Mouse (Mus musculus) liver, embryonic 15.5 days (tissue): ENCODE results near the gene Slc6a20a. TPM values are rescaled to one million over a fixed set of nuclear protein-coding genes. Genes with fewer than 3 reads are reported as not detected.

Experiments used
- ATAC-seq: fragments of 200-750 bp; cut with Nextera tagmentation; 2 replicates; pipeline ENCODE4 v1.8.0; 2017; ENCODE audit warnings: moderate number of reproducible peaks, mild to moderate bottlenecking, moderate library complexity; ENCODE audit not compliant: insufficient read depth
- H3K27ac ChIP-seq: fragments of 300-500 bp; sonication (generic); replicated peaks from 2 replicates; pipeline ENCODE4 v1.5.1; 2015; ENCODE audit warnings: mild to moderate bottlenecking, inconsistent platforms
- H3K27me3 ChIP-seq: fragments of 300-500 bp; sonication (generic); 2 replicates; pipeline ENCODE4 v1.6.1; 2015; ENCODE audit warnings: mild to moderate bottlenecking, inconsistent platforms
- H3K36me3 ChIP-seq: fragments of 300-500 bp; sonication (generic); replicated peaks from 2 replicates; pipeline ENCODE4 v1.6.1; 2015; ENCODE audit warnings: moderate library complexity, mild to moderate bottlenecking, inconsistent platforms
- H3K4me1 ChIP-seq: fragments of 300-500 bp; sonication (generic); replicated peaks from 2 replicates; pipeline ENCODE4 v1.6.1; 2015; ENCODE audit warnings: inconsistent platforms
- H3K4me2 ChIP-seq: fragments of 300-500 bp; sonication (generic); 2 replicates; pipeline ENCODE4 v1.6.1; 2015; ENCODE audit warnings: moderate library complexity, mild to moderate bottlenecking, inconsistent platforms
- H3K4me3 ChIP-seq: fragments of 300-500 bp; sonication (generic); replicated peaks from 2 replicates; pipeline ENCODE4 v1.5.1; 2015; ENCODE audit warnings: mild to moderate bottlenecking, inconsistent platforms
- H3K9ac ChIP-seq: fragments of 300-500 bp; sonication (generic); 2 replicates; pipeline ENCODE4 v1.6.1; 2015; ENCODE audit warnings: moderate library complexity, mild to moderate bottlenecking, inconsistent platforms
- H3K9me3 ChIP-seq: fragments of 300-500 bp; sonication (generic); replicated peaks from 2 replicates; pipeline ENCODE4 v1.6.1; 2016; ENCODE audit warnings: inconsistent platforms
- WGBS: fragments of 180-500 bp; shearing (Covaris S2); methylation state at CpG from one replicate; pipeline ENCODE4 v1.1.7; 2015; ENCODE audit warnings: mixed read lengths; ENCODE audit not compliant: insufficient replicate concordance; 5-methylcytosine and 5-hydroxymethylcytosine counted together
- polyA plus RNA-seq: library from polyadenylated mRNA; unstranded; fragments of >200 nt; fragmentation: Nextera tagmentation; extraction: Ambion mirVana; gene quantifications from 2 replicates; pipeline ENCODE4 v1.2.1, GENCODE M21; 2015

Slc6a20a gene
- polyA plus RNA-seq, 1 experiment from 2014 or later, result 3.6 TPM

DNA sequence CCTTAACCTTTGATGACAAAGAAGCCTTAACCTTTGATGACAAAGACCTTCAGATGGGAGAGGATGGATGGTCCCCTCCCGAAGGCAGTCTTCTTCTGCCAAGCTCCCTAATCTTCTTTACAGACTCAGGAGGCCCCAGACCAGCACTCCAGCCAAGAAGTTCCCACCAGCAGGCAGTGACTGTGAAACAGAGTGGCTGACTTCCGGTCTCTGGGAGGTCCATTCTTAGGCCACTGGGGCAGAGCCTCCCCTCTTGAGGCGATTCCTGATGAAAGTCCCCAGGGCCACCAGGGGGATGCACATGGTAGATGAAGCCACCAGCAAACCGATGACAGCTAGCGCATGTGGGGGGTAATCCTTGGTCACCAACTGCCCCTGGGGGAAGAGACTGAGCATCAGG, 41.9 kb downstream of the Slc6a20a start:
- H3K9me3 ChIP-seq, result no peaks in the 10 kb centered on the region
- no peak overlapping the region for H3K27ac ChIP-seq
- H3K36me3 ChIP-seq, result no peaks in the 10 kb centered on the region
- WGBS, result 62% methylated on average over 5 of the region's 5 CpGs
- H3K27me3 ChIP-seq, result no peaks in the 10 kb centered on the region
- no peaks in the 10 kb centered on the region for H3K4me1 ChIP-seq
- ATAC-seq, result no peak
- H3K4me2 ChIP-seq, result no peak overlapping the region
- no peak overlapping the region for H3K9ac ChIP-seq
- H3K4me3 ChIP-seq, result no peak overlapping the region

GRCm38 (mm10) chr9:123632993-123633392, 45.7 kb downstream of the Slc6a20a start:
- Histone ChIP-seq H3K36me3 (no peaks in the 10 kb centered on the region), H3K4me3 (no peak overlapping the region), H3K4me1 (no peaks in the 10 kb centered on the region), H3K4me2 (no peak overlapping the region), H3K9me3 (no peaks in the 10 kb centered on the region), H3K27ac (no peak overlapping the region), H3K27me3 (no peaks in the 10 kb centered on the region), H3K9ac (no peak overlapping the region)
- WGBS, result 69% methylated on average over 3 of the region's 3 CpGs
- no peak for ATAC-seq

DNA sequence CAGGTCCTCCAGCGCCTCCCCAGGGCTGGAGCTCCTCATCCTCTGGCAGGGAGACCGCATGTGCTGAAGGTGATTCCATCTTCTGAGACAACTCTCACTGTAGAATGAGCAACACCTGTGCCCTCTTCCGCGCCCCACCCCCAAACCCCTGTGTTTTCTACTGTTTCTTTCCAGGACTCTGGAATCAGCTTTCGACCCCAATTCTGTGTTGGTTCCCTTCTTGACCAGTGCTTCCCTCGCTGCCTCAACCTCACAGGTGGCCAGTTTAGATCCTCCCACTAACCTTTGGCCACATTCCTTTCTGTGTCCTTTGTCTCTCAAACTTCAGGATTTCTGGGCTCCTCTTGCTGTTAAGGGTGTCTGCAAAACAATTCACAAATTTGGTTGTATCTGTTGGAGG, 46.4 kb downstream of the Slc6a20a start, which contains the start of gene Slc6a20b:
Gene Slc6a20b (minus strand): TSS at position 285 of the 400 bp plus-strand sequence.
- no peak for ATAC-seq
- H3K4me2 ChIP-seq, result no peak within 1 kb of the TSS
- H3K4me1 ChIP-seq, result no peaks in the 10 kb centered on the region
- no peak within 1 kb of the TSS for H3K27ac ChIP-seq
- no peaks in the 10 kb centered on the region for H3K9me3 ChIP-seq
- H3K4me3 ChIP-seq, result no peak within 1 kb of the TSS
- H3K36me3 ChIP-seq, result no peaks in the 10 kb centered on the region
- 60% methylated on average over 6 of the region's 6 CpGs for WGBS
- no peaks in the 10 kb centered on the region for H3K27me3 ChIP-seq
- H3K9ac ChIP-seq, result no peak within 1 kb of the TSS

- no peaks in the 10 kb centered on the region for H3K4me1 ChIP-seq
- H3K9me3 ChIP-seq, result no peaks in the 10 kb centered on the region
- H3K27ac ChIP-seq, result no peak overlapping the region
- H3K27me3 ChIP-seq, result no peaks in the 10 kb centered on the region
- no peak overlapping the region for H3K4me3 ChIP-seq
- no peaks in the 10 kb centered on the region for H3K36me3 ChIP-seq
- WGBS, result 60% methylated on average over 3 of the region's 3 CpGs
- H3K4me2 ChIP-seq, result no peak overlapping the region
- ATAC-seq, result no peak
- no peak overlapping the region for H3K9ac ChIP-seq
These were observed 47.0 kb downstream of the Slc6a20a start for GRCm38 (mm10) chr9:123631666-123632065.

- Histone ChIP-seq H3K4me3 (no peak overlapping the region), H3K36me3 (no peaks in the 10 kb centered on the region), H3K9ac (no peak overlapping the region), H3K9me3 (no peaks in the 10 kb centered on the region), H3K27ac (no peak overlapping the region), H3K4me2 (no peak overlapping the region), H3K4me1 (no peaks in the 10 kb centered on the region), H3K27me3 (no peaks in the 10 kb centered on the region)
- no peak for ATAC-seq
- 70% methylated on average over 11 of the region's 11 CpGs for WGBS
These were observed 52.9 kb downstream of the Slc6a20a start for GRCm38 (mm10) chr9:123625821-123626220.

DNA sequence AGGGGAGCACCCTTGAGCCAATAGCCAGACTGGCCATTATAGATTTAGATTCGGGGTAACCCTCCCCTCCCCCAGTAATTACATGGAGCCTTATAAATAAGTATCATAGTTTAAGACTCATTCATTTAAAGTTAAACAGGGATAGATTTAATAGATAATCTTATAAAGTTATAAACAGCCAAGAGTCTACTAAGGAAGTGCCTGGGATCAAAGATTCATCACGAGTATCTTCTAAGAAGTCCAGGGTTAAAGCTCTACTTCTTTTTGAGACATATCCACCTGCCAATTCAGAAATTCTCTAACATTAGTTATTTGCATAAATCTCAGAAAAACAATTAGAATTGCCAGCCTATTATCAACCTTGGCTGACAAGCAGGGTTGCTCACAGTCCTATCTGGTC, 53.9 kb downstream of the Slc6a20a start:
- no peak overlapping the region for H3K4me3 ChIP-seq
- H3K4me2 ChIP-seq, result no peak overlapping the region
- H3K27ac ChIP-seq, result no peak overlapping the region
- H3K9me3 ChIP-seq, result no peaks in the 10 kb centered on the region
- 59% methylated on average over 2 of the region's 2 CpGs for WGBS
- no peak for ATAC-seq
- H3K4me1 ChIP-seq, result no peaks in the 10 kb centered on the region
- H3K27me3 ChIP-seq, result no peaks in the 10 kb centered on the region
- H3K9ac ChIP-seq, result no peak overlapping the region
- no peaks in the 10 kb centered on the region for H3K36me3 ChIP-seq

GRCm38 (mm10) chr9:123620311-123621098, 58.2 kb downstream of the Slc6a20a start:
- no peaks in the 10 kb centered on the region for H3K4me1 ChIP-seq
- H3K27me3 ChIP-seq, result no peaks in the 10 kb centered on the region
- ATAC-seq, result no peak
- no peak overlapping the region for H3K27ac ChIP-seq
- no peak overlapping the region for H3K9ac ChIP-seq
- 70% methylated on average over 5 of the region's 5 CpGs for WGBS
- H3K36me3 ChIP-seq, result no peaks in the 10 kb centered on the region
- H3K9me3 ChIP-seq, result no peaks in the 10 kb centered on the region
- no peak overlapping the region for H3K4me3 ChIP-seq
- H3K4me2 ChIP-seq, result no peak overlapping the region

- no peak overlapping the region for H3K4me3 ChIP-seq
- H3K27ac ChIP-seq, result no peak overlapping the region
- ATAC-seq, result no peak
- H3K36me3 ChIP-seq, result no peaks in the 10 kb centered on the region
- WGBS, result 41% methylated on average over 1 of the region's 1 CpGs
- no peaks in the 10 kb centered on the region for H3K27me3 ChIP-seq
- H3K4me2 ChIP-seq, result no peak overlapping the region
- H3K9ac ChIP-seq, result no peak overlapping the region
- H3K4me1 ChIP-seq, result no peaks in the 10 kb centered on the region
- no peaks in the 10 kb centered on the region for H3K9me3 ChIP-seq
These were observed 77.2 kb downstream of the Slc6a20a start for GRCm38 (mm10) chr9:123601529-123601928.

DNA sequence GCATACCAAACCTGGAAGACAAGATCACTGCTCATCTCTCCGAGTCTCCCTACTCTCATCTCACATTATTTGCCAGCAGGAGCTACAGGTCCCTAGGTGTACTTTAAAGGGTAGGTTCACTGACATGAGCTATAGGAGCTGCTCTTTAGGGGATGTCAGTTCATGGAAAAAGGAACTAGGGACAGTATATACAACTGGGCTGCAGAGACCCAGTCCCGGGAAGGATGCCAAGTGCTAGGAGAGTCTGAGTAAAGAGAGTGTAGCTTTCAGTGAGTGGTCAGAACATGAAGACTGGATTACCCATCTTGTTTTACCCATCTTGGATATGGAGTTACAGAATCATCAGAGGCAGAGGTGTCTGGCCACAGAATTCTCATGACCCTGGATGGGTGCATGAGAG, 81.3 kb downstream of the Slc6a20a start:
- Histone ChIP-seq H3K9me3 (no peaks in the 10 kb centered on the region), H3K36me3 (peaks cover 15% of the 10 kb centered on the region)
- ATAC-seq, result no peak

DNA sequence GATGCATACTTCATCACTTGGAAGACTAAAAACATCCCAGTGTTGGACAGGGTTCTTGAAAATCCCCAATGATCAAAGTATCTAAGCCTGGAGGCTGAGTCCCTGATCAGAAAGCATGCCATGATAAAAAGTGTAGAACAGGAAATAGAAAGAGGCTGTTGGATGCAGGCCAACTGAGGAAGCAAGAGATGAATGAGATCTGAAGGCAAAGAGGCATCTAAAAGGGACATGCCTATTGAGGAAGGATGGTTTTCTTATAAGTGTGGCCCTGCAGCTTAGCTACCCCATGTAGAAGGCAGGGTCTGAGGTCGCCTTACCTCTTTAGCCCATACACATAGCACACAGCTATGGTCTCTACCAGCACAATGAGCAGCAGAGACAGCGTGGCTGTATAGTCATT, 81.8 kb downstream of the Slc6a20a start:
- WGBS, result 79% methylated on average over 2 of the region's 2 CpGs
- Histone ChIP-seq H3K36me3 (peaks cover 15% of the 10 kb centered on the region), H3K4me1 (no peaks in the 10 kb centered on the region), H3K4me3 (no peak overlapping the region), H3K27ac (no peak overlapping the region), H3K9me3 (no peaks in the 10 kb centered on the region), H3K27me3 (no peaks in the 10 kb centered on the region), H3K4me2 (no peak overlapping the region), H3K9ac (no peak overlapping the region)
- no peak for ATAC-seq

More for the DNA sequence above, 81.3 kb downstream of the Slc6a20a start:
- Histone ChIP-seq H3K4me2 (no peak overlapping the region), H3K27me3 (no peaks in the 10 kb centered on the region), H3K4me1 (no peaks in the 10 kb centered on the region), H3K4me3 (no peak overlapping the region), H3K9ac (no peak overlapping the region), H3K27ac (no peak overlapping the region)
- WGBS, result 72% methylated on average over 2 of the region's 2 CpGs

DNA sequence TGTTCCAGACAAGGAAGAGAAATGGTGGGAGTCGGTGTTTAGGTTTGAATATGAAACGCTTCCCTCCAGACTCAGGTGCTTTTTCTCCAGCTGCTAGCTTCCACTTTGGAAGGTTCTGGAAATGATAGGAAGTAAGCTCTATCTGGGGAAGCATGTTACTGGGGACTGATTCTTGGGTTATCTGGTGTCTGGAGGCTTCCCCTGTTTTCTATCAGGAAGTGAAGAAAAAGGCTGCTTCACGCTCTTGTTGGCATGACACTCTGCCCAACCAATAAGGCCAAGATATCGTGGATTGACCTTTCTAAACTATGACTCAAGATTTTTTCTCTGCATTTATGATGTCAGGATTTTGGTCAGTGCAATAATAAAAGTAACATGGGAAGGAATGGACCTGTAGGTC, 83.5 kb downstream of the Slc6a20a start:
- no peak overlapping the region for H3K27ac ChIP-seq
- WGBS, result 59% methylated on average over 4 of the region's 4 CpGs
- no peak for ATAC-seq

More for the DNA sequence above, 83.5 kb downstream of the Slc6a20a start:
- H3K27me3 ChIP-seq, result no peaks in the 10 kb centered on the region
- no peak overlapping the region for H3K9ac ChIP-seq
- peaks cover 25% of the 10 kb centered on the region for H3K36me3 ChIP-seq
- H3K9me3 ChIP-seq, result no peaks in the 10 kb centered on the region
- no peak overlapping the region for H3K4me2 ChIP-seq
- no peak overlapping the region for H3K4me3 ChIP-seq
- no peaks in the 10 kb centered on the region for H3K4me1 ChIP-seq
